Mouse (Mus musculus) gastrocnemius, adult 18-20 months (tissue): ENCODE measurements around the gene Bcas2. TPM values are rescaled to one million over a fixed set of nuclear protein-coding genes. Genes with fewer than 3 reads are reported as not detected.
A peak's percentile ranks its signal among the peaks of the same experiment; 100 is the strongest.
"Not testable (repeated sequence)": the region's sequence is repeated elsewhere in the genome, so short reads cannot be mapped to it uniquely, and the experiment has no call there.

Source experiments
- DNase-seq: peaks from one replicate; pipeline ENCODE4 v3.0.0; 2021; ENCODE audit warnings: low spot score
- total RNA-seq, 2 experiments: library from RNA; stranded (reverse); gene quantifications; 2 replicates each; pipeline ENCODE4 v1.2.3; 2021

The Bcas2 gene
- total RNA-seq, 2 experiments from 2014 or later = 43.4 to 46.9 TPM

- DNase-seq = no peak
These were observed 12.1 kb upstream of the Bcas2 start for GRCm38 (mm10) chr3:103159232-103159900.

GRCm38 (mm10) chr3:103169771-103170170, 1.7 kb upstream of the Bcas2 start:
- DNase-seq = peak; percentile 83

GRCm38 (mm10) chr3:103172615-103173014, 1.2 kb downstream of the Bcas2 start:
- DNase-seq = no peak

- no peak for DNase-seq
These were observed 5.3 kb downstream of the Bcas2 start for GRCm38 (mm10) chr3:103176740-103177139.

GRCm38 (mm10) chr3:103179527-103179926, 8.1 kb downstream of the Bcas2 start:
- DNase-seq = no peak

- no peak for DNase-seq
These were observed 9.7 kb downstream of the Bcas2 start for GRCm38 (mm10) chr3:103181171-103181570.

GRCm38 (mm10) chr3:103182821-103183220, 11.4 kb downstream of the Bcas2 start:
- no peak for DNase-seq

- not testable (repeated sequence) for DNase-seq
These were observed 13.0 kb downstream of the Bcas2 start for GRCm38 (mm10) chr3:103184467-103184866.

- DNase-seq = no peak
These were observed 17.0 kb downstream of the Bcas2 start for GRCm38 (mm10) chr3:103188451-103188850.

- no peak for DNase-seq
These were observed 17.4 kb downstream of the Bcas2 start for GRCm38 (mm10) chr3:103188856-103189255.

GRCm38 (mm10) chr3:103192161-103192560, 20.7 kb downstream of the Bcas2 start:
- no peak for DNase-seq

- no peak for DNase-seq
These were observed 21.7 kb downstream of the Bcas2 start for GRCm38 (mm10) chr3:103193186-103193585.

- DNase-seq = no peak
These were observed 24.9 kb downstream of the Bcas2 start for GRCm38 (mm10) chr3:103196320-103196823.

- DNase-seq = no peak
These were observed 27.9 kb downstream of the Bcas2 start for GRCm38 (mm10) chr3:103199386-103199785.

- not testable (repeated sequence) for DNase-seq
These were observed 29.6 kb downstream of the Bcas2 start for GRCm38 (mm10) chr3:103201105-103201504.

GRCm38 (mm10) chr3:103203554-103203953, 32.1 kb downstream of the Bcas2 start:
- no peak for DNase-seq

GRCm38 (mm10) chr3:103204445-103204844, 33.0 kb downstream of the Bcas2 start:
- no peak for DNase-seq

- no peak for DNase-seq
These were observed 34.9 kb downstream of the Bcas2 start for GRCm38 (mm10) chr3:103206393-103206792.

GRCm38 (mm10) chr3:103207749-103208148, 36.3 kb downstream of the Bcas2 start:
- DNase-seq = no peak

GRCm38 (mm10) chr3:103208237-103208636, 36.8 kb downstream of the Bcas2 start:
- no peak for DNase-seq

- no peak for DNase-seq
These were observed 39.6 kb downstream of the Bcas2 start for GRCm38 (mm10) chr3:103211101-103211500.

GRCm38 (mm10) chr3:103212142-103212541, 40.7 kb downstream of the Bcas2 start:
- DNase-seq = no peak

GRCm38 (mm10) chr3:103213537-103213936, 42.1 kb downstream of the Bcas2 start:
- DNase-seq = no peak
